Mouse (Mus musculus) megakaryocyte, embryonic 14.5 days (primary cell): ENCODE measurements around the gene Gm20388.

ENCODE experiments used
- FLI1 ChIP-seq: IDR thresholded peaks from 2 replicates; pipeline ENCODE4 v1.6.1; 2012; ENCODE audit warnings: low read length, inconsistent platforms, mixed read lengths
- GATA1 ChIP-seq: IDR thresholded peaks from 3 replicates; pipeline ENCODE4 v1.6.1; 2012; ENCODE audit warnings: mixed read lengths, low read length, inconsistent platforms, borderline replicate concordance

DNA sequence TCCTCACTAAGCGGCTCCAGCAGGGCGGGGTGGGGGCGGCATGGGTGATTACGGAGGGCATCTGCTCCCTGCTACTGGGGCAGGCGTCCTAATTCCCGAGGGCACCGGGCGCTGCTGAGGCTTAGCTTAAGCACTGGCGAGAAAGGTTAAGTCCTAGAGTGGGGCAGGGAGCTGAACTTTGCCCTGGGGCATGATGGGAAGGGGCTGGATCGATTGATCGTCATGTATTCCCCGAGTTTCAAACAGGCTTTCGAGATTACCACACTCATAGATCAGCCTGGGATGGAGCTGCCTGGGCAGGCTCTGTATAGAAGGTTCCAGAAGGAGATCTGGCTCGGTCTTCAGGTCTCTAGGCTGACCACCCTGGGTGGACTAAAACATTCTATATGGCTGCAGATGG, 711.5 kb downstream of the Gm20388 start:
- TF ChIP-seq GATA1, result no peak
- TF ChIP-seq FLI1, result no peak
